Mouse (Mus musculus): ENCODE data around the gene Rhobtb1.

DNA sequence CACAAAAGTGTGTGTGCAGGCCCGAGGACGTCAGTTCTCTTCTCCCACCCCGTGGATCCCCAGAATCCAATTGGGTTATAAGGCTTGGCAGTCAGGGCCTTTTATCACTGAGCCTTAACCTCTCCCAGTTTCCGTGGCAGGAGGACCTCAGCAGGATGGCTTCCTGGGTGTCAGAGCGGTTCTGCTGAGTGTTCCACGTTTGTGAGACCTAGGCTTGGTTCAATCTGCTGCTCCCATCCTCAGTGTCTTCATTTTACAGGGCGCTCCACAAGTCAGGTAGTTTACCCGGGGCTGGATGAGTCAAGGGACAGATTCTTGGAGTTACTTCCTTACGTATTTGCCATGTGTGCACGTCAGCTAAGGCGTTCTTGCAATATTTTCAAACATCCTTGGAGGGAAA is 182.0 kb downstream of the Rhobtb1 start:
- TF ChIP-seq CTCF (IDR thresholded peaks at IDR 0.05; ENCODE audit: low read depth, low read length) = no peak
- TF ChIP-seq POLR2A (IDR thresholded peaks at IDR 0.05; ENCODE audit: borderline replicate concordance, low read depth, low read length) = no peak
